Mouse (Mus musculus) spleen, postnatal 36 days (tissue): ENCODE results near the gene Aff1.

Source experiments
- DNase-seq, 2 experiments: peaks; one replicate each; pipeline ENCODE4 v3.0.0; 2022; ENCODE audit warnings: low spot score in 2 of 2, mixed read lengths in 1 of 2

The Aff1 gene

GRCm38 (mm10) chr5:103748343-103748742 lies 56.2 kb downstream of the Aff1 start:
- no peak for DNase-seq

- DNase-seq, result peak in 1 of 2 experiments; percentile 60
These were observed 57.5 kb downstream of the Aff1 start for GRCm38 (mm10) chr5:103749465-103750285.

- peak; percentile 76 for DNase-seq
These were observed 60.7 kb downstream of the Aff1 start for GRCm38 (mm10) chr5:103752665-103753510.

GRCm38 (mm10) chr5:103753511-103754329 lies 61.5 kb downstream of the Aff1 start:
- DNase-seq, result peak; percentile 87

- DNase-seq, result peak; percentile 37 to 53
These were observed 62.4 kb downstream of the Aff1 start for GRCm38 (mm10) chr5:103754330-103755134.

GRCm38 (mm10) chr5:103755135-103755487 lies 62.9 kb downstream of the Aff1 start:
- no peak for DNase-seq

GRCm38 (mm10) chr5:103756231-103756714 lies 64.1 kb downstream of the Aff1 start:
- DNase-seq, result peak; percentile 56 to 57

GRCm38 (mm10) chr5:103758491-103758890 lies 66.3 kb downstream of the Aff1 start:
- no peak for DNase-seq

- peak; percentile 75 to 79 for DNase-seq
These were observed 67.6 kb downstream of the Aff1 start for GRCm38 (mm10) chr5:103759489-103760424.

- peak; percentile 68 to 70 for DNase-seq
These were observed 68.4 kb downstream of the Aff1 start for GRCm38 (mm10) chr5:103760425-103761131.

- no peak for DNase-seq
These were observed 69.6 kb downstream of the Aff1 start for GRCm38 (mm10) chr5:103761754-103762153.

- peak in 1 of 2 experiments; percentile 41 for DNase-seq
These were observed 70.7 kb downstream of the Aff1 start for GRCm38 (mm10) chr5:103762850-103763254.

- DNase-seq, result no peak
These were observed 73.2 kb downstream of the Aff1 start for GRCm38 (mm10) chr5:103765356-103765755.

- DNase-seq, result no peak
These were observed 73.7 kb downstream of the Aff1 start for GRCm38 (mm10) chr5:103765758-103766431.

GRCm38 (mm10) chr5:103766432-103766815 lies 74.2 kb downstream of the Aff1 start:
- no peak for DNase-seq

- DNase-seq, result no peak
These were observed 76.8 kb downstream of the Aff1 start for GRCm38 (mm10) chr5:103768961-103769360.

GRCm38 (mm10) chr5:103769701-103770100 lies 77.5 kb downstream of the Aff1 start:
- DNase-seq, result no peak

- DNase-seq, result no peak
These were observed 78.5 kb downstream of the Aff1 start for GRCm38 (mm10) chr5:103770447-103771222.
